Mouse (Mus musculus) embryo, embryonic 9.5 days (tissue): ENCODE data around the gene Pianp.

Experiments
- DNase-seq: peaks from one replicate; pipeline ENCODE4 v3.0.0-alpha.2; 2017; ENCODE audit errors: extremely low spot score

The Pianp gene

DNA sequence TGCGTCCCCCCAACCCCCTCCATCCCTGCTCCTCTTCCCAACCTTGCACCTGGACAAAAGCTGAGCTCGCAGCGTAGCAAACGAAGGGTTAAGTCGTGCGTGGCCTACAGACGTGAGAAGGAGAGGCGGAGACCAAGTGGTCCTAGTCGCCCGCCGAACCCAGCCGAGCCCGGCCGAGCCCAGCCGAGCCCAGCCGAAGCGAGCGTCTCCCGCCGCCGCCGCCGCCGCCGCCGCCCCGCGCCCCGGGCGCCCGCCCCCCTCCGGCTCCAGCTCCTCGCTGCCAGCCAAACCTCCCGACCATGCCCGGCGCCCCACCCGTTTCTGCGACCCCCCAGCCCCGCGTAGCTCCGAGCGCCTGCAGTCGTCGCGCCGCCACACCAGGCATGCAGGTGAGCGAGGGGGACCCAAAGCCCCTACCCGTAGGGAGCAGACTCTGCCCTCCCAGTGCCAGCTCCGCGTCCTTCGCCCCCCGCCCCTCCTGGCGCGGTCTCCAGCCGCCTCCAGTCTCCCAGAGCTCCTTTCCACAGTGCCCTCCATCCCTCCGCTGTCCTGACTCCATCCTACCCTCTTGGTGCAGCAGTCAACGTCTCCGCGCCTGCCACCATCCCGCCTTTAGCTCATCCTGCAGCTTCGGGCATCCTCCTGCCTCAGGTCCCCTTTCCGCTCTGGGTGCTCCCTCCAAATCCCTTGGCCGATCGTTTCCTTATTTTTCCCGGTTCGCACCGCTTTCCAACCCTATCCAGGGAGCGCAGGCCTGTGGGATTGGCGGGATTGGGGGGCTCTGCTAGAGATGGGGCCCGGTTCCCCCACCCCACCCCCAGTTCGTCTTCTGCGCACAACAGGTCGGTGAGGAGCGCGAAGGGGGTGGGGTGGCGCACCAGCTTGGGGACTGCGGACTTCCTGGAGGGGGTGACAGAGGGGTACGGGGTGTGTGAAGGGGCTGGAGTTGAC is at the start of gene Pianp:
Gene Pianp (plus strand): TSS at position 144 of the 951 bp plus-strand sequence.
- DNase-seq = peak; percentile 76

- DNase-seq = no peak
Observed at GRCm38 (mm10) chr6:124953991-124954715, 42.3 kb upstream of the Pianp start.

DNA sequence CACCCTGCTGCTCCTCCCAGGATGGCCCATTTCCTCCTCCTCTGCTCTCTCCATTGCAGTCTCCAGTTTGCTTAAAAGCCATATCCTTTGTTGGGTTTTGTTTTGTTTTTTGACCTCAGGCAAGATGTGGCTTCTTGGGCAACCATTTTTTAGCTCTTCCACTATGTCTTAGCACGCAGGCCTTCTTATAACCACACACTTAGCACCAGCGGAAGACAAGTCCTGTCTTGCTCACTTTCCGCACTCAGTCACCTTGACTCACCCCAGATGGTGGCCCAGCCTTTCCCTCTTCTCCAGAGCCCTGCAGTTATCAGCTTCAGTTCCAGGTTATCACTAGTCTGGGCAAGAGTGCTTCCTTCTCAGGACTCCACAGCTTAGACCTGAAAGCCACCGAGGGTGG is 41.3 kb upstream of the Pianp start:
- DNase-seq = no peak

DNA sequence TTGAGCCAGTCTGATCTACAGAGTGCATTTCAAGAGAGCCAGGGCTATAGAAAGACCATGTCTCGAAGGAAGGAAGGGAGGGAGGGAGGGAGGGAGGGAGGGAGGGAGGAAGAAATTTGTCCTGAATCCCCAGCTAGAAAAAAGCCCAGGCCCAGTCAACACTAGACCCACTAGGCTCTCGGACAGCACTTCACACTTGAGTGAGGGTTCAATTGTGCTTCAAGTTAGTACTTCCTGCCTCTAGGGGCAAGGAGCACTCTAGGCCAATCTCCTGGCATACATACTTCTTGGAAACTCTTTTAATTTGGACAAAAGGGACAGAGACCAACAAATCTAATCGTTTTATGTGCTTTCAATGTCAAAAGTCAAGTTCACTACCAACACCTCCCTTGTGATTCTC is 38.4 kb upstream of the Pianp start:
- DNase-seq = no peak

DNA sequence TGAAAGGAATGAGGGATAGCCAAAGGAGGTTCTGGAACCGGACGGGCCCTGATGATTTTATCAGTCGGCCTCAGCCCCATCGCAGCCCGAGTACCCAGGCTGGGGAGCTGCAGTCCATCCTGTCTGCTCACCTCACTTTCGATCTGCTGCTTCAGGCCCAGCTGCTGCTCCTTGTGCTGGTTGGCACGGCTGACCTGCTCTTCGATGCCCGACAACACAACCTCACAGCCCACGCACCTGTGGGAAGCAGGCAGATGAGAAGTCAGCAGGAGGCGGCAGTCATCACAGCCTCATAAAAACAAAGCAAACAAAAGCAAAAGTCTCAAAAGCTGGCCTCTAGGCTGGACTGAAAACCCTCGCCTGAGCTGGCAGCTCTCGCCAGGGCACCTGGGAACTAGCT is 36.5 kb upstream of the Pianp start:
- DNase-seq = no peak

GRCm38 (mm10) chr6:124961021-124961420 is 35.5 kb upstream of the Pianp start:
- no peak for DNase-seq

DNA sequence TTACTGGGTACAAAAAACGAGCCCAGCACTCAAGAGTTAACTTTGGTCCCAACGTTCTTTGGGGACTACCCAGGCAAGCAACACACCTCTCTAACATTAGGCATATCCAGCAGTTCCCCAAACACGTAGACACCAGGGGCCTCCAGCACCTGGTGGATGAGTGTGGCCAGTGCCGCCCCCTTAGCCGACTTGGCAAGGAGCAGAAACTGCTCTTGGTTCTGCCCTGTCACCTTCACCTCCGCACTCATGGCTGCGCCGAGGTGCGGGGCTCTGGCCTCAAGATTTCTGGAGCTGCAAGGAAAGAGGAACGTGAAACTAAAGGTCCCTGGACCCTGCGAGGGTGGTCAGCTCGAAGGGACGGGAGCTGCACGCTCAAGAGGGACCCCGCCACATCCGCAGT is 31.9 kb upstream of the Pianp start:
- DNase-seq = no peak

DNA sequence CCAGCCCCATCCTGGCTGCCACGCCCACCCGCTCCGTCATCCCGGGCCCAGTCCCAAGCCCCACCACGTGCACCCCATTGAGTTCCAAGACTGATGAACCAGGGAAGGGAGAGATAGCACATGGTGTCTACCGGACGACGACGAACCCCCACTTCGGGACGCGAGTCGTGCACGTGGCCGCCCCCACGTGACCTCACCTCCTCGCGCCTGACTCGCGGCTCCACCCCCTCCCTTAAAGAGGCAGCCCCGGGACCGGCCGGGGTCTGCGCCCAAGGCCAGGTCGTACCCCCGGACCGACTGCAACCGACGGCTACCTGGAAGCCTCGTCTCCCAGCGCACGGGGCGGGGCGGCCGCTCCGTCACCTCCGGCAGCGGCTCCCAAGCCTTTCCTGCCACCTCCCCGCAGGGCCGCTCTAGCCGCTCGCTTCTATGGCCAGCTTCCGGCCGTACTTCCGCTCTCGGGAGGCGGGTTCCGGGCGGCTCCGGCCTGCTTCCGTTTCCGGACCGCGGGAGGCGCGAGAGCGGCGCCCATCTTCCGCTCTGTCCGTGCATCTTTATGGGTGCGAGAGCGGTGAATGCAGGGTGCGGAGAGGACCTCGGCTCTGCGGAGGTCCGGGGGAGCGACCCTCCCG is 31.3 kb upstream of the Pianp start, which contains the start of gene Cops7a:
Gene Cops7a (minus strand): TSS at position 451 of the 632 bp plus-strand sequence.
- DNase-seq = peak; percentile 97

DNA sequence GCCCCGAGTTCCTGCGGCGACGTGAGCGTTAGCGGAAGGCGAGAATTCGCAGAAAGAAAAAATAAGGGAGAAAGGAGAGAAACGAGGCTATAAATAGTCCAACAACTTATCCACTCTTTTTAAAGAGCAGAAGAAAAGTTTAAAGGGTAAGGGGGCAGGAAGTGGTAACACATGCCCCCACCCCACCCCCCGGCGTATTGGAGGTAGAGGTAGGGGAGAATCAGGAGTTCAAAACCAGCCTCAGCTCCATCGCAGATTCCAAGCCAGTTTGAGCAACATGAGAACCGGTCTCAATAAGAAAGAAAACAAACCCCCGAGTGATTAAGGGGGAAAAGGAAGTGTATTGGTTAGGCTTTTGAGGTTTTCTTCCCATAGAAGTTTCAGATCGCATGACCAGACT is 30.7 kb upstream of the Pianp start:
- no peak for DNase-seq

DNA sequence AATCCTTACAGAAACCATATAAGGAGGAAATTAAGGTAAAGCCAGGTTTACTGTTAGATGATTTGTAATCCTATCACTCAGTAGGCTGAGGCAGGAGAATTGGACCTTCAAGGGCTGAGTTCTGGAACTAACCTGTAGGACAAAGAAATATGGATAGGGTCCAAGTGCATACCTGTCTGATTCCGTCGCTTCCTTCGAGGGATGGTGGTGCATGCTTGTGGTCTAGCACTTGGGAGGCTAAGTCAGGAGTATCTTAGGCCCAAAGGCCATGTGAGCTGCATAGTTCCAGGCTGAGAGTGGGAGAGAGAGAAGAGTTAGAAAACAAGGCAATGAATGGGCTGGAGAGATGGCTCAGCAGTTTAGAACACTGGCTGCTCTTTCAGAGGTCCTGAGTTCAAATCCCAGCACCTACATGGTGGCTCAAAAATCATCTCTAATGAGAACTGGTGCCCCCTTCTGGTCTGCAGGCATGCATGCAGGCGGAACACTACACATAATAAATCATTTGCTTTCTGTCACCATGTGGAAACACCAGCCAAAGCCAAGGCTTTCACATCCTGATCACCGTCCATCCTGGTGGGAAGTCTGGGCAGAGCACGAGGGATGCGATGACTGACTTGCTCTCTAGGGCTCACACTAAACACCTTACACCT is 29.9 kb upstream of the Pianp start:
- DNase-seq = no peak

- DNase-seq = peak; percentile 42
Observed at GRCm38 (mm10) chr6:124967766-124968165, 28.7 kb upstream of the Pianp start.

GRCm38 (mm10) chr6:124992241-124992640 is 4.3 kb upstream of the Pianp start:
- no peak for DNase-seq

GRCm38 (mm10) chr6:124993365-124993764 is 3.1 kb upstream of the Pianp start:
- no peak for DNase-seq

DNA sequence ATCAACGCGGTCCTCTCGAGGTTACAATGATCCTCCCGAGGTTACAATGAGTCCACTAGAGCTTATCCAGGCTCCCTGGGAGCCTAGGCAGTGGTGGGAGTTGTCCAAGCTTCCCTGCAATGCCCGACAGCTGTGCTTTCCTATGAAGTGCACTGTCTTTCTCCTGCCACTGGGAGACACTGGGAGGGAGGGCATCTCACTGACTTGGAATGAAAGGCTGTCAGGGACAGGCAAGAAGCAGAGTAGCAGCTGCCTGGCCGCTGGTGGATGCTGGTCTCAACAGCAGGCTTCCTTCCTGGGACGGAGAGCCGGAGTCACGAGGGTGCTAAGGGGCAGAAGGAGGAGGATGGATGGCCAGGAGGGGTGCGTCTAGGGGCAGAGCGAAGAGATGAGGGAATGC is 2.6 kb upstream of the Pianp start:
- DNase-seq = peak; percentile 34

DNA sequence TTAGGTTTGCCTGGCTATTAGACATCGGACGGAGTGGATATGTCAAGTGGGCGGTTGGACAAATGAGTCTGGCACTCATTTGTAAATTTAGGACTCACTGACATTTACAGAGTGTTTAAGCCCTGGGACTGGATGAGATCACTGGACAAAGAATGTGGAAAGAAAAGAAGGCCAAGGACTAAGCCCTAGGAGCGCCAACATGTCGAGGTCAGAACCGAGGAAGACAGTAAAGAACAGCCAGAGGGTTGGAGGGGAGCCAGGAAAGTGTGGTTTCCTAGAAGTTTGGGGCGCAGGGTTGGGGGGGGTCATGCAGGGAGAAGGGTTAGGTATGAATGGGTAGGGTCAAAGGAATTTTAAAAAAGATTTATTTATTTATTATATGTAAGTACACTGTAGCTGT is 1.2 kb upstream of the Pianp start:
- DNase-seq = no peak

DNA sequence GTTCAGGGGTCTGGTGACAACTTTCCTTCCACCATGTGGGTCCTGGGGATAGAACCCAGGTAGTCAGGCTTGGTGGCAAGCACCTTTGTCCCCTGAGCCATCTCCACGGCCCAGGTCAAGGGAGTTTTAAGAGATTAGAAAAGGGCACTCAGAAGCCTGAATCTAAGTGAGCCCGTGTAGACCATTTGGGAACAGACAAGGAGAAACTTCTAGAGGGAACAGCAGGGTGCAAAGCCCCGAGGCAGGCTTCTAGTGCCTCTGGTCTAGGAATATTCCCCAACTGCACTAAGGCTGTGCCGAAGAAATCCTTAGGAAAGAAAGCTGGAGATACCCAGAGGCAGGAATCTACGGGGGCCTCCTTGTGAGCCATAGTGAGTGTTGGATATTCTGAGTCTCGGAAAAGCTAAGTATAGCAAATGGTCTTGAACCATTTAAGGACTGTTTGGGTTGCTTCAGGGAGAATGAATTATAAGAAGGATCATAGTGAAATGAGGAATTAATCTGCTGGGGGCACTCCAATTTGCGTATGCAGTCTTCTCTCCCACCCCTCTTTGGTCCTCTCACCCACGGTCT is 577 bp upstream of the Pianp start:
- DNase-seq = no peak

DNA sequence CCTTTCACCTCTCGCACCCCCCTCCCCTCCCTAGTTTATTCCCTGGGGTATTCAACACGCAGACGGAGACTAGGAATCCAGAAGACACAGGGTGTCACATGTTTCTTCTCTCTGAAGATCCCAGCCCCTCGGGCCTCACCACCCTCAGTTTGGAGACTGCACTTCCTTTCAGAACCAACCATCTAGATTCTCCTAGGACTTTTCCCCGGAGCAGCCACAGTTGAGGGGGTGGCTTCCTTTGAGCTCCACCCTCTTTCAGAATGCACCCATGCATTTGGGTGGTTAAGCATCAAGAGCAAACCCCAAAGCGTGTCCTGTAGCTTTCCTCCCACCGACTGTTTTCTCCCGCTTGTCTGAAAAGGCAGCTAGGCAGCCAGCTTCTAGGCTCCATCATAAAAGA is 1.6 kb downstream of the Pianp start:
- DNase-seq = no peak

- DNase-seq = no peak
Observed at GRCm38 (mm10) chr6:124999091-124999490, 2.6 kb downstream of the Pianp start.

- no peak for DNase-seq
Observed at GRCm38 (mm10) chr6:124999546-124999945, 3.1 kb downstream of the Pianp start.

- no peak for DNase-seq
Observed at GRCm38 (mm10) chr6:125003706-125004105, 7.2 kb downstream of the Pianp start.

DNA sequence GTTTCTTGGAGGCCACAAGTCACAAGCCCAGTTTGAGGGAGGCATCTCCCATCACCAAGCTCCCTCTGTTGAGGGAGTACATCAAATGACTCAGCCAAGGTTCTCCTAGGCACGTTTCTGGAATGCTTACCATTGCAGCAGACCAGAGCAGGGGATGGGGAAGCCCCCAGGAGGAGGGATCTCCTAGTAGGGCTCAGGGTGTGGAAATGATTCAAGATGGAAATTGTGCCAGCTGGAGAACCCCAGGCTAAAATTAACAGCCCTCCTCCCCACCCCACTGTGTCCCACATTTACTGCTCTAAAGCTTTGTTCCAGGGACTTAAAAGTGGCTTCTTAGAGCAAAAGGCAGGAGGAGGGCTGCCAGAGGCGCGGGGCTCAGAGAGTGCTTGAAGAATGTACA is 8.6 kb downstream of the Pianp start:
- DNase-seq = no peak

DNA sequence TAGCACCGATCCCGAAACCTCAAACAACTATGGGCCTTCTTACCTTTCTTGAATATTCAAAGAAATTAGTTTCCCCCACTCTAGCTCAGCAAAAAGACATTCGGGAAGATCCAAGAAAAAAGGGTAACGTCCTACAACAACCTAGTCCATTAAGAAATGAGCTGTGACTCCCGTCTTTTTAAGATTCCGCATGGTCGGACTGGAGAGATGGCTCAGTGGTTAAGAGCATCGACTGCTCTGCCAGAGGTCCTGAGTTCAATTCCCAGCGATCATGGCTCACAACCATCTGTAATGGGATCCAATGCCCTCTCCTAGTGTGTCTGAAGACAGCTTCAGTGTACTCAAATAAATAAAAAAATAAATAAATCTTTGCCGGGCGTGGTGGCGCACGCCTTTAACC is 11.6 kb downstream of the Pianp start:
- DNase-seq = no peak
